Mouse (Mus musculus) right cerebral cortex, adult 2 months (tissue): Measurements from ENCODE around the gene Wwp2.
"Not testable (repeated sequence)": the region's sequence is repeated elsewhere in the genome, so short reads cannot be mapped to it uniquely, and the experiment has no call there.

ENCODE experiments used
- DNase-seq, 2 experiments: peaks; one replicate each; pipeline ENCODE4 v3.0.0; 2021 to 2022; ENCODE audit warnings: low spot score in 2 of 2

Wwp2 gene

GRCm38 (mm10) chr8:107473369-107473768, 37.2 kb downstream of the Wwp2 start:
- DNase-seq = no peak

GRCm38 (mm10) chr8:107475613-107476012, 39.4 kb downstream of the Wwp2 start:
- DNase-seq = no peak

GRCm38 (mm10) chr8:107476786-107477185, 40.6 kb downstream of the Wwp2 start:
- not testable (repeated sequence) for DNase-seq

- no peak for DNase-seq
Observed at GRCm38 (mm10) chr8:107478728-107479127, 42.6 kb downstream of the Wwp2 start.

- DNase-seq = no peak
Observed at GRCm38 (mm10) chr8:107480436-107480835, 44.3 kb downstream of the Wwp2 start.

- no peak for DNase-seq
Observed at GRCm38 (mm10) chr8:107483250-107483649, 47.1 kb downstream of the Wwp2 start.

GRCm38 (mm10) chr8:107484956-107485355, 48.8 kb downstream of the Wwp2 start:
- DNase-seq = no peak

- no peak for DNase-seq
Observed at GRCm38 (mm10) chr8:107488551-107488950, 52.4 kb downstream of the Wwp2 start.

- DNase-seq = no peak
Observed at GRCm38 (mm10) chr8:107489086-107489485, 52.9 kb downstream of the Wwp2 start.

GRCm38 (mm10) chr8:107489921-107490320, 53.8 kb downstream of the Wwp2 start:
- DNase-seq = no peak

GRCm38 (mm10) chr8:107490649-107491048, 54.5 kb downstream of the Wwp2 start:
- no peak for DNase-seq

GRCm38 (mm10) chr8:107491212-107491611, 55.0 kb downstream of the Wwp2 start:
- DNase-seq = no peak

- DNase-seq = no peak
Observed at GRCm38 (mm10) chr8:107491831-107492230, 55.7 kb downstream of the Wwp2 start.

- DNase-seq = peak in 1 of 2 experiments; percentile 51
Observed at GRCm38 (mm10) chr8:107492802-107493201, 56.6 kb downstream of the Wwp2 start.

- DNase-seq = no peak
Observed at GRCm38 (mm10) chr8:107495425-107495824, 59.3 kb downstream of the Wwp2 start.

GRCm38 (mm10) chr8:107497708-107498107, 61.5 kb downstream of the Wwp2 start:
- DNase-seq = no peak

GRCm38 (mm10) chr8:107498390-107498789, 62.2 kb downstream of the Wwp2 start:
- DNase-seq = no peak

GRCm38 (mm10) chr8:107498806-107499205, 62.6 kb downstream of the Wwp2 start:
- DNase-seq = peak in 1 of 2 experiments; percentile 59

GRCm38 (mm10) chr8:107499519-107499918, 63.4 kb downstream of the Wwp2 start:
- no peak for DNase-seq

- DNase-seq = no peak
Observed at GRCm38 (mm10) chr8:107502407-107502806, 66.2 kb downstream of the Wwp2 start.

- no peak for DNase-seq
Observed at GRCm38 (mm10) chr8:107502922-107503321, 66.8 kb downstream of the Wwp2 start.

- no peak for DNase-seq
Observed at GRCm38 (mm10) chr8:107503354-107503753, 67.2 kb downstream of the Wwp2 start.

- no peak for DNase-seq
Observed at GRCm38 (mm10) chr8:107504239-107504985, 68.2 kb downstream of the Wwp2 start.

- DNase-seq = no peak
Observed at GRCm38 (mm10) chr8:107505271-107505670, 69.1 kb downstream of the Wwp2 start.
